Mouse (Mus musculus): ENCODE measurements at regions not wholly inside any gene's neighbourhood (a gene's known extent, or its start where the extent isn't known, plus 50 kb on each side); places are given as distances from the start of the nearest gene placed in this dataset.
"Not testable (repeated sequence)": the region's sequence is repeated elsewhere in the genome, so short reads cannot be mapped to it uniquely, and the experiment has no call there.

DNA sequence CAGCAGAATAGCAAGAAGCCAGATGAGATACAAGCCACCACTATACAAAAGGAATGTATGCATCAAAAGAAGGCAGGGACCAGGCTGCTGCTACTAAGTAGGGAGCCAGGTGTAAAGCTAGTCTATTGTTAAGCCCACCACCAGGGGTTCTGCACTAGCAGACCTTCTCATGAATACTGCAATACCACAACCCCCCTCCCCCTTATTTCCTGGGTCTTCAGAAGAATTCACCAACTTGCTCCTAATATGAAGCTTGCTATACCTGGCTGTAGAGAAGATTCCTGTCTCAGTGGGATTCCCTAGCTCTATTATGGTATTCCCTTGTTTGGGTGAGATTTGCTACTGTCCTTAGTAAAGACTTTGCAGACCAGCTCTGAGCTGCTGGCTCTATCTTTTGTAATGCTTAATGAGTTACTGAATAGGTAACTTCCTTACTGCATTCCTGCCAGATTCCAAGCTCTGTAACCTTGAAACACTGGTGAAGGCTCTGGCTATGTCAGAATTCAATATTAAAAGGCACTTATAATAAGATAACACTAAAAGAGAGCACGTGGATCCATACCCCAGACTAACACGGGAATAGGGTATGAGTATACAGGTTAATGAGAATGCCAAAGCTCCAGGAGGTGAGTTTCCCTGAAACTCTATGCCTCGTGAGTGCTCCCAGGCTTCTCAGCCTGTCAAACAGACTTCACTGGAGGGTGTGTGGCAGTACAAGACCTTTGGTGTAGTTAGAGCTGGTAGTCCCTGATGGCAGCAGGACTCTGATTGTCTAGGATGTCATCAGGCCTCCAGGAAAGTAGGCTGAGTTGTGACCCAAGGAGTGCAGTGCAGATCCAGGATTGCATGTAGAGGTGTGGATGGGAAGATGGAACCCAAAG lies 455.5 kb downstream of the Plxdc2 start:
- H3K4me3 ChIP-seq; H3K27me3 ChIP-seq (ENCODE audit: insufficient read depth, poor library complexity, severe bottlenecking); H3K36me3 ChIP-seq; DNase-seq (ENCODE audit: low spot score); H3K9me3 ChIP-seq; H3K27ac ChIP-seq; H3K4me1 ChIP-seq: not testable (repeated sequence)
- WGBS, result 63% methylated on average over 3 of the region's 3 CpGs

- H3K9me3 ChIP-seq, result no peaks in the 10 kb centered on the region
- no peak overlapping the region for H3K4me3 ChIP-seq
- 91% methylated on average over 1 of the region's 1 CpGs for WGBS
- DNase-seq (ENCODE audit: low spot score), result no peak
- peaks cover 11% of the 10 kb centered on the region; the same call in 1 of the 2 replicates for H3K4me1 ChIP-seq
- H3K27ac ChIP-seq, result no peak overlapping the region
- no peaks in the 10 kb centered on the region for H3K36me3 ChIP-seq
- H3K27me3 ChIP-seq (ENCODE audit: insufficient read depth, poor library complexity, severe bottlenecking), result no peaks in the 10 kb centered on the region
These were observed 464.3 kb downstream of the Plxdc2 start for GRCm38 (mm10) chr2:16820442-16820841.

GRCm38 (mm10) chr2:16824681-16825230 lies 468.7 kb downstream of the Plxdc2 start:
- H3K36me3 ChIP-seq, result no peaks in the 10 kb centered on the region
- H3K27ac ChIP-seq, result no peak overlapping the region
- peaks cover 11% of the 10 kb centered on the region; the same call in 1 of the 2 replicates for H3K4me1 ChIP-seq
- H3K9me3 ChIP-seq, result no peaks in the 10 kb centered on the region
- H3K27me3 ChIP-seq (ENCODE audit: insufficient read depth, poor library complexity, severe bottlenecking), result no peaks in the 10 kb centered on the region
- 32% methylated on average over 5 of the region's 5 CpGs for WGBS
- H3K4me3 ChIP-seq, result no peak overlapping the region
- DNase-seq (ENCODE audit: low spot score), result no peak

GRCm38 (mm10) chr2:16827266-16827665 lies 471.2 kb downstream of the Plxdc2 start:
- Histone ChIP-seq H3K4me3 (no peak overlapping the region), H3K4me1 (peaks cover 11% of the 10 kb centered on the region; the same call in 1 of the 2 replicates), H3K9me3 (no peaks in the 10 kb centered on the region), H3K27me3 (ENCODE audit: insufficient read depth, poor library complexity, severe bottlenecking) (no peaks in the 10 kb centered on the region), H3K36me3 (no peaks in the 10 kb centered on the region), H3K27ac (no peak overlapping the region)
- no peak for DNase-seq (ENCODE audit: low spot score)
- WGBS, result 86% methylated on average over 1 of the region's 1 CpGs

DNA sequence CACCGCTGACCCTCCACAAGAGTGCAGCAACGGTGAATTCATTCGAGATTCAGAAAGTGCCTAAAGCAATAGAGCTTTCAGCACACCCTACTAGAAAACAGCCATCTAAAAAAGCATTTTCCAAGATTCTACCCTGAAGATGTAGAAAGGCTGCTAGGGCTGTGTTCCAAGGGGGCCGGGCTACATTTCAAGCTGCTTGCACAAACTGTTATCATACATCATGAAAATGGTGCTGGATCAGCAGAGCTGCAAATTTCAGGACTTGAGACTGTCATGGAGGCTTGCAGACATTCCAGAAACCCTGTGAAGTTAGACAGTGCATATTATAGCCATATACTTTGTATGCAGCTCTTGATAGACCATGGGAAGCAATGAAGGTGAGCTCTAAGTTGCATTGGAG lies 479.9 kb downstream of the Plxdc2 start:
- H3K27me3 ChIP-seq (ENCODE audit: insufficient read depth, poor library complexity, severe bottlenecking), result no peaks in the 10 kb centered on the region
- H3K9me3 ChIP-seq, result no peaks in the 10 kb centered on the region
- 86% methylated on average over 4 of the region's 4 CpGs for WGBS
- no peaks in the 10 kb centered on the region for H3K4me1 ChIP-seq
- no peak overlapping the region for H3K4me3 ChIP-seq
- no peak for DNase-seq (ENCODE audit: low spot score)
- H3K27ac ChIP-seq, result no peak overlapping the region
- H3K36me3 ChIP-seq, result no peaks in the 10 kb centered on the region

DNA sequence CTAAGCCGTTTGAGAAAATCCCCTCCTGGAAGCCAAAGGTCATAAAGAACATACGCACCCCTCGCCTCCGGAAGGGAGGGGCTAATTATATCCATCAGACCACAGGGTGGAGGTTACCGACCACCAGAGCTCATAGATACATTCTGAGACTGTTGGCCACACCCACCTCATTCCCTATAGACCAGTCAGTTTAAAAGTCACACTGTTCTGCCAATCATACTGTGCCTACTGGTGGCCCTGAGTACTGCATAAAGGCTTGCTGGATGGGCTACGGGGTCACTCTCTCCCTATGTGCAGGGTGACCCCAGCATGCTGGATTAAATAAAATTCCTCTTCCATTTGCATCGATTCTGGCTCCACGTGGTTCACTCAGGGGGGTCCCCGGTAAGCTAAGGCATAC lies 482.6 kb downstream of the Plxdc2 start:
- Histone ChIP-seq H3K36me3 (no peaks in the 10 kb centered on the region), H3K27me3 (ENCODE audit: insufficient read depth, poor library complexity, severe bottlenecking) (no peaks in the 10 kb centered on the region), H3K27ac (no peak overlapping the region), H3K9me3 (no peaks in the 10 kb centered on the region), H3K4me3 (no peak overlapping the region), H3K4me1 (no peaks in the 10 kb centered on the region)
- DNase-seq (ENCODE audit: low spot score), result no peak
- WGBS, result 82% methylated on average over 9 of the region's 9 CpGs

DNA sequence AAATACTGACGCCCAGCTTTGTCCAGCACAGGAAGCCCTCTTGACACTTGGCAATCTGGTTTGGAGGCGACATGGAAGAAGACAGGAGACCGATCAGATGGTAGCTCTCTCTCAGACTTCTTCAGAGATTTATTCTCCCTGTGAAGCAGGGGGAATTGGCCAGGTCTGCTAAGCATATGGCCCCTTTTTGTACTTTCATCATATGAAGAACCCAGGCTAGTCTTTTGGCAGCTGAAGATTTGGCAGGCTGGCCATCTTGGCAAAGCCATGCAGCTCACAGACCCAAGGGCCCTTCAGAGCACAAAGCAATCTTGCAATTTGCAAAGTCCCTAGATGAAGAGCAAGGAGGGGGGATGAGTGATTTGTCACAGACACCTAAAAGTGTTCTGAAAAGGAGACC lies 493.8 kb downstream of the Plxdc2 start:
- Histone ChIP-seq H3K9me3 (no peaks in the 10 kb centered on the region), H3K36me3 (no peaks in the 10 kb centered on the region)

GRCm38 (mm10) chr2:16860056-16860455 lies 504.0 kb downstream of the Plxdc2 start:
- WGBS, result 92% methylated on average over 5 of the region's 5 CpGs
- no peak for DNase-seq (ENCODE audit: low spot score)
- Histone ChIP-seq H3K36me3 (no peaks in the 10 kb centered on the region), H3K27me3 (ENCODE audit: insufficient read depth, poor library complexity, severe bottlenecking) (no peaks in the 10 kb centered on the region), H3K4me3 (no peak overlapping the region), H3K9me3 (no peaks in the 10 kb centered on the region), H3K4me1 (no peaks in the 10 kb centered on the region), H3K27ac (no peak overlapping the region)

More for the DNA sequence above, 493.8 kb downstream of the Plxdc2 start:
- DNase-seq (ENCODE audit: low spot score), result no peak
- Histone ChIP-seq H3K4me1 (no peaks in the 10 kb centered on the region), H3K27me3 (ENCODE audit: insufficient read depth, poor library complexity, severe bottlenecking) (no peaks in the 10 kb centered on the region), H3K4me3 (no peak overlapping the region), H3K27ac (no peak overlapping the region)
- 62% methylated on average over 3 of the region's 3 CpGs for WGBS

DNA sequence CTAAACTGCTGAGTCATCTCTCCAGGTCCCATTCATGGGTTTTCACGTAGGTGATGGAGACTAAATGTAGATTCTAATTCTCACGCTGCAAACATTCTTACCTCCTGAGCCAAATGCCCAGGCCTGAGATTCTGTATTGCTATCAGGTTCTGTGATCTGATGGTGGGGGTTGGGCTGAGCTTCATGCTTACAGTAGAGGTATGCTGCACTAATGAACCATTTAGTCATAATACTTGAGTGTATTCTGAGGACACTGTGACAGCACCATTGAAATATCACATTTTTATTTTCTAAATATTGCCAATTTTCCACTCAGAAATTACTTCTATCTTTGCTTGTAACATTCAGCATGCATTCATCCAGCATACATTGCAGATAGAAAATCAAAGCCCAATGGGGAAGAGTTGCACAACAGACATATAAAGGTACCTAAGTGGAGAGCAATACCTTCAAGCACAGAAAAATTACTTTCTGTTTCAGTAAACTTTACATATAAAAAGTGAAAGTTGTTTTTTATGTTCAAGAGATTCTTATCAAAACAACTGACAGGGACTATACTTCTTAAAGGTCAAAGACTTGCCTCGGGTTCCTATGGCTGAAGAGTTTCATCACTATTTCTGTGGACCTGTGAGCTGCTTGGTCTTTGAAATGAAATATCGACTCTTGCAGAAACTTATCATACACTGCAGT lies 510.2 kb downstream of the Plxdc2 start:
- Histone ChIP-seq H3K4me1 (no peaks in the 10 kb centered on the region), H3K36me3 (no peaks in the 10 kb centered on the region), H3K27ac (no peak overlapping the region), H3K4me3 (no peak overlapping the region), H3K9me3 (no peaks in the 10 kb centered on the region), H3K27me3 (ENCODE audit: insufficient read depth, poor library complexity, severe bottlenecking) (no peaks in the 10 kb centered on the region)
- DNase-seq (ENCODE audit: low spot score), result no peak
- 85% methylated on average over 4 of the region's 4 CpGs for WGBS

DNA sequence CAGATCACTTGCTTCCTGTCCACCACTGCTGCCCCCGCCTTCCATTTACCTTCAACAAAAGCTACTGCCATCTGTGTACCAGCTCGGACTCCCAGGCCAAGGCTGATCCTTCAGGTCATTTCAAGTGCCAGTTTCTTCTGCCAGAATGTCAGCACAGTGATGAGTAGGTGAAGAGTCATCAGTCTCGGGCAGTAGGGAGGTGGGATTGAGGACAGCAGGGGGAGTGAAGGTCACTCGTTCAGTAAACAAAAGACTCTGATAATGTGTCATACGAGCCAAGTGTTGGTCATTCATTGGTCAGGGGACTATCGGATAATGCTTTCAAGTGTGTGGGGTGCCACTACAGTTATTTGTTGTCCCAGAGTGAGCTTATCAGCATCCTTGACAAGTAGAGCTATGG lies 536.3 kb downstream of the Plxdc2 start:
- peak; percentile 77 for DNase-seq (ENCODE audit: low spot score)
- H3K27ac ChIP-seq; H3K4me1 ChIP-seq; H3K4me3 ChIP-seq; H3K9me3 ChIP-seq; H3K27me3 ChIP-seq (ENCODE audit: insufficient read depth, poor library complexity, severe bottlenecking); H3K36me3 ChIP-seq: not testable (repeated sequence)
- 25% methylated on average over 6 of the region's 6 CpGs for WGBS

DNA sequence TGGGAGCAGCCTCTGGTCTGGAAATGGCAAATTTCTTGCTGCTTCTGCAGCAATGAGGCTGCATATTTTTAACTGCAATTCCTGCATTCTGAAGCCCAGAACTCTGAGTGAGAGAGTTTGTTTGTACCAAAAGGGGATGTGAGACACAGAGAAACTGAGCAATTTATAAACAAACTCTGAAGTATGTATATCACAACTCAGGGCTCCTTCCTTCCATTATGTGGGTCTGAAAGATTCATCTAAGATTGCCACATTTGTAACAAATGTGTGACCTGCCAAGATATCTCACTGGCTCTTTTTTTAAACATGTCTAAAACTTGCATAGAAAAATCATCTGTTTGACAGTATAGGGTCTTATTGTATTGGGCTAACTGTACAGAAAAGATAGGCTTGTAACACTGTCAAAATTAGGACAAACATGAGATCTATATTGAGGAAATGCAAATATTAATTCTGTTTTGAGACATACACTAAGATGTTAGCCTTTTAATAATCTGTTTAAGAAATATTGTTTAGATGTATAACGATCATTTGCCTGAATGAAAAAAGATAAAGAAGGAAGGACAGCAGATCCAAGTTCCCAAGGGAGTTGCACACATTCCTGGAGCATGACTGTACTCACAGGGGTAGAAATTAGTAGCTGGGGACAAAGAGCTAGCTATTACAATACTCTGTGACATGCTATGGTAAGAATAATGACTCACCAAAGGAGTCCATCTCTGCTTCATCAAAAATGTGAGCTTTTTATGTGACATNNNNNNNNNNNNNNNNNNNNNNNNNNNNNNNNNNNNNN lies 553.3 kb downstream of the Plxdc2 start:
- Histone ChIP-seq H3K4me3 (no peak overlapping the region), H3K4me1 (no peaks in the 10 kb centered on the region), H3K36me3 (no peaks in the 10 kb centered on the region), H3K27ac (no peak overlapping the region), H3K27me3 (ENCODE audit: insufficient read depth, poor library complexity, severe bottlenecking) (no peaks in the 10 kb centered on the region), H3K9me3 (no peaks in the 10 kb centered on the region)
- no peak for DNase-seq (ENCODE audit: low spot score)
- 54% methylated on average over 1 of the region's 1 CpGs for WGBS

GRCm38 (mm10) chr2:16914633-16915032 lies 558.5 kb downstream of the Plxdc2 start:
- no peak for DNase-seq (ENCODE audit: low spot score)
- WGBS, result 25% methylated on average over 2 of the region's 2 CpGs
- no peaks in the 10 kb centered on the region for H3K4me1 ChIP-seq
- no peaks in the 10 kb centered on the region for H3K27me3 ChIP-seq (ENCODE audit: insufficient read depth, poor library complexity, severe bottlenecking)
- no peak overlapping the region for H3K4me3 ChIP-seq
- H3K36me3 ChIP-seq, result no peaks in the 10 kb centered on the region
- no peaks in the 10 kb centered on the region for H3K9me3 ChIP-seq
- H3K27ac ChIP-seq, result no peak overlapping the region

Measured in heart, embryonic 10.5 days (tissue).